Mouse (Mus musculus) CH12.LX (cell line): ENCODE measurements around the gene Gm3625. TPM values are rescaled to one million over a fixed set of nuclear protein-coding genes. Genes with fewer than 3 reads are reported as not detected.
A peak's percentile ranks its signal among the peaks of the same experiment; 100 is the strongest.

Experiments
- DNase-seq: peaks from one replicate; pipeline ENCODE4 v3.0.0-alpha.2; 2013; ENCODE audit errors: extremely low read depth
- H3K27ac ChIP-seq: 2 replicates; pipeline ENCODE4 v1.5.1; 2012; ENCODE audit warnings: low read depth, mild to moderate bottlenecking, control low read depth, moderate library complexity; ENCODE audit not compliant: insufficient read depth
- H3K27me3 ChIP-seq: replicated peaks from 2 replicates; pipeline ENCODE3; 2012; ENCODE audit warnings: inconsistent platforms
- H3K36me3 ChIP-seq, 2 experiments: replicated peaks in 1 of 2; 2 replicates each; pipeline versions ENCODE3 to v1.6.1; 2012; ENCODE audit warnings: inconsistent platforms in 1 of 2, low read length in 1 of 2, mild to moderate bottlenecking in 1 of 2, mixed read lengths in 1 of 2, moderate library complexity in 1 of 2; ENCODE audit not compliant: control insufficient read depth in 1 of 2, insufficient read depth in 1 of 2
- H3K4me1 ChIP-seq, 2 experiments: 2 replicates each; pipeline ENCODE4 v1.6.1; 2012; ENCODE audit warnings: inconsistent platforms in 1 of 2, moderate library complexity in 1 of 2; ENCODE audit not compliant: insufficient read depth in 2 of 2, control insufficient read depth in 1 of 2
- H3K4me2 ChIP-seq: 2 replicates; pipeline ENCODE4 v1.6.1; 2012; ENCODE audit warnings: low read depth, mild to moderate bottlenecking, control low read depth; ENCODE audit not compliant: poor library complexity, insufficient read depth, severe bottlenecking
- H3K4me3 ChIP-seq, 3 experiments: fragments of 150-350 bp in 1 of 3; sonication (generic) in 1 of 3; replicated peaks in 1 of 3; 2 replicates each; pipeline versions ENCODE3 to v1.5.1; 2011 to 2012; ENCODE audit warnings: low read depth in 2 of 3, low read length in 2 of 3, mild to moderate bottlenecking in 2 of 3, moderate library complexity in 2 of 3, control low read depth in 1 of 3, improper control_type of control experiment in 1 of 3, inconsistent platforms in 1 of 3, mixed read lengths in 1 of 3; ENCODE audit not compliant: poor library complexity in 1 of 3
- H3K79me2 ChIP-seq: replicated peaks from 2 replicates; pipeline ENCODE4 v1.6.1; 2012; ENCODE audit warnings: mild to moderate bottlenecking, moderate library complexity; ENCODE audit not compliant: control insufficient read depth, poor library complexity, insufficient read depth, severe bottlenecking; ENCODE audit errors: extremely low read depth
- H3K9ac ChIP-seq: 2 replicates; pipeline ENCODE4 v1.6.1; 2012; ENCODE audit warnings: low read depth, mild to moderate bottlenecking, control low read depth, moderate library complexity; ENCODE audit not compliant: insufficient read depth
- H3K9me3 ChIP-seq: replicated peaks from 2 replicates; pipeline ENCODE3; 2012; ENCODE audit warnings: low read length, inconsistent platforms, mixed read lengths
- BHLHE40 ChIP-seq: IDR thresholded peaks from 2 replicates; pipeline ENCODE4 v1.6.1; 2011; ENCODE audit warnings: mild to moderate bottlenecking, low read depth, low read length, improper control_type of control experiment
- CHD1 ChIP-seq: IDR thresholded peaks from 2 replicates; pipeline ENCODE4 v1.6.1; 2012; ENCODE audit warnings: low read depth, low read length, improper control_type of control experiment, inconsistent platforms
- CTCF ChIP-seq, 2 experiments: IDR thresholded peaks in 1 of 2; conservative IDR thresholded peaks in 1 of 2; 2 replicates each; pipeline ENCODE4 v1.5.1; 2011 to 2012; ENCODE audit warnings: low read depth in 2 of 2, low read length in 2 of 2, improper control_type of control experiment in 1 of 2, inconsistent platforms in 1 of 2, mild to moderate bottlenecking in 1 of 2, moderate library complexity in 1 of 2
- GABPA ChIP-seq: IDR thresholded peaks from 2 replicates; pipeline ENCODE4 v1.6.1; 2012; ENCODE audit warnings: low read depth, low read length, improper control_type of control experiment, inconsistent platforms; ENCODE audit not compliant: insufficient replicate concordance
- IRF4 ChIP-seq: IDR thresholded peaks from 2 replicates; pipeline ENCODE4 v1.6.1; 2014; ENCODE audit warnings: low read depth, mild to moderate bottlenecking, inconsistent platforms, low read length, improper control_type of control experiment
- JUND ChIP-seq: conservative IDR thresholded peaks from 2 replicates; pipeline ENCODE4 v1.6.1; 2011; ENCODE audit warnings: low read depth, low read length, improper control_type of control experiment
- MAFK ChIP-seq: IDR thresholded peaks from 2 replicates; pipeline ENCODE4 v1.6.1; 2011; ENCODE audit warnings: low read length, improper control_type of control experiment; ENCODE audit not compliant: insufficient replicate concordance
- MXI1 ChIP-seq: IDR thresholded peaks from 2 replicates; pipeline ENCODE4 v1.6.1; 2011; ENCODE audit warnings: mild to moderate bottlenecking, low read depth, low read length, improper control_type of control experiment
- MYC ChIP-seq: IDR thresholded peaks from 2 replicates; pipeline ENCODE4 v1.6.1; 2011; ENCODE audit warnings: low read depth, mild to moderate bottlenecking, improper control_type of control experiment, low read length
- POLR2AphosphoS2 ChIP-seq: IDR thresholded peaks from 2 replicates; pipeline ENCODE4 v1.6.1; 2011; ENCODE audit warnings: low read depth, low read length, improper control_type of control experiment
- RCOR1 ChIP-seq: conservative IDR thresholded peaks from 2 replicates; pipeline ENCODE4 v1.6.1; 2012; ENCODE audit warnings: low read depth, mild to moderate bottlenecking, inconsistent platforms, low read length, improper control_type of control experiment
- SMC3 ChIP-seq: IDR thresholded peaks from 2 replicates; pipeline ENCODE4 v1.6.1; 2011; ENCODE audit warnings: low read depth, low read length, improper control_type of control experiment
- TBP ChIP-seq: conservative IDR thresholded peaks from 2 replicates; pipeline ENCODE4 v1.6.1; 2011; ENCODE audit warnings: low read depth, low read length, improper control_type of control experiment
- TCF12 ChIP-seq: IDR thresholded peaks from 2 replicates; pipeline ENCODE4 v1.6.1; 2014; ENCODE audit warnings: low read depth, mild to moderate bottlenecking, inconsistent platforms, low read length, improper control_type of control experiment
- UBTF ChIP-seq: IDR thresholded peaks from 2 replicates; pipeline ENCODE4 v1.6.1; 2012; ENCODE audit warnings: low read depth, mild to moderate bottlenecking, inconsistent platforms, low read length, improper control_type of control experiment, moderate library complexity
- USF1 ChIP-seq: IDR thresholded peaks from 2 replicates; pipeline ENCODE4 v1.6.1; 2014; ENCODE audit warnings: low read depth, mild to moderate bottlenecking, inconsistent platforms, low read length, improper control_type of control experiment
- USF2 ChIP-seq: conservative IDR thresholded peaks from 2 replicates; pipeline ENCODE4 v1.6.1; 2011; ENCODE audit warnings: low read depth, low read length, improper control_type of control experiment
- ZKSCAN1 ChIP-seq: IDR thresholded peaks from 2 replicates; pipeline ENCODE4 v1.6.1; 2012; ENCODE audit warnings: low read depth, inconsistent platforms, low read length, improper control_type of control experiment, borderline replicate concordance
- ZMIZ1 ChIP-seq: IDR thresholded peaks from 2 replicates; pipeline ENCODE4 v1.6.1; 2012; ENCODE audit warnings: low read depth, mild to moderate bottlenecking, inconsistent platforms, low read length, improper control_type of control experiment
- ZNF384 ChIP-seq: IDR thresholded peaks from 2 replicates; pipeline ENCODE4 v1.6.1; 2012; ENCODE audit warnings: low read depth, low read length, improper control_type of control experiment, inconsistent platforms
- dilution Hi-C: fragments of 300-500 bp; cut with MboI; formaldehyde crosslinking; loops from 2 replicates; pipeline ENCODE4 v1.14.3; 2020; ENCODE audit warnings: low sequenced_read_pairs; ENCODE audit not compliant: extremely low pct_unique_long_range_greater_than_20kb, extremely low pct_ligation_motif_present
- in situ Hi-C: fragments of 300-500 bp; cut with MboI; formaldehyde crosslinking; loops from 3 replicates; pipeline ENCODE4 v1.14.3; 2019; ENCODE audit warnings: low sequenced_read_pairs, low pct_ligation_motif_present, low pct_unique_long_range_greater_than_20kb, mixed read lengths
- polyA plus RNA-seq: library from polyadenylated mRNA; unstranded; fragments of >175 nt; gene quantifications from 2 replicates; pipeline ENCODE4 v1.2.1, GENCODE M21; 2012; ENCODE audit warnings: low read depth; ENCODE audit not compliant: insufficient read length
- total RNA-seq, 2 experiments: library from RNA; depleted of rRNA; stranded (reverse); fragments of 300-350 nt in 1 of 2; fragments of >200 nt in 1 of 2; gene quantifications; 2 replicates each; pipeline ENCODE4 v1.2.3; 2012 to 2014

Gm3625 gene
- total and polyA plus RNA-seq, 3 experiments, result not detected

DNA sequence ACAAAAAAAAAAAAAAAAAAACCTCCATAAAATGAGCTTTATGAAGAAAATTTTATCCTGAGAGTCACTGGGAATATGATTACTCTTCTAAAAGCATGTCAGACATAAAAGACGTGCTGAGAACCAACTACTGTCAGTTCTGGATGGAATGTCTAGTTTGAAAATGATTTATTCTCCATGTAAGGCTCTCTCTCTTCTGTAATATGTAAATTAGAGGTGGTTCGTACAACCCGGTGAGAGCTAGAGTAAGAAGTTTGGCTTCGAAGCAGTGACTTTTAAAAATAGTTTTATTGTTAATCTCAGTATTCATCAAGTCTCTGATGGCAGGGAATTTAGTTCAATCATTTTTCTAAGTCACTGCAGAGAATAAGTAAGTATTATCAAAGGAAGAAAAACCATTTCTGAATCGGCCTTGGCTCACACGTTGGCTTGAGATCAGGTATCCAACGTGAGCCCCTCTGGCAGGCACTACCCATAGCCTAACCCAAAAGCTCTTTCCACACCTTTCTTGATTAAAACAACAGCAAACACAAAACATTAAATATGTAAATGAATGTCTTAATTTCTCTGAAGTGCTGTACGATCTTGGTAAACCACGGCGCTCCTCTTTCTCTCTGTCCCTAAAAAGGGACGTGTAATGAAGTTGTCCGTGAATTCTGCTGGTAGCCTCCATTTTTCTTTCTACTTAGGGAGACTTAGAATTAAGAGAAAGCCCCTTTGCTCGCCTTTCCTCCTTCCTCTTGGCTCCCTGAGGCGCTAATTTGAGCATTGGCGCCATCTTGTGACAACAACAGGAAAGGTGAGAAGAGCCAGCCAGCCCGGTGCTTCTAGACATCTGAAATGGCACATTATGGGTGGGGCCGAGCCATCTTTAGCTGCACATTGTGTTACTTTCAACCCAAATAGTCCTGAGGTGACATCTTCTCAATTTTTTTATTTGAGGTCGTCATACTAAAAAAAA lies 44.4 kb downstream of the Gm3625 start:
- Histone ChIP-seq H3K9ac (peak overlapping the region; percentile 63), H3K4me1 (0 out of 4 replicates have a peak, but pooled peaks cover 0 to 5% of the 10 kb centered on the region in 2 experiments), H3K4me2 (peak overlapping the region; percentile 51), H3K79me2 (no peaks in the 10 kb centered on the region), H3K9me3 (no peaks in the 10 kb centered on the region), H3K4me3 (peak overlapping the region; percentile 28 to 41 (median 38)), H3K27me3 (no peaks in the 10 kb centered on the region), H3K36me3 (no peaks in the 10 kb centered on the region), H3K27ac (no peak overlapping the region)
- no peak for TF ChIP-seq MXI1
- TF ChIP-seq CTCF (conservative IDR thresholded peaks at IDR 0.05 in 1 of 2, IDR thresholded peaks at IDR 0.05 in 1 of 2; ENCODE audit: low read depth in 2 of 2, low read length in 2 of 2), result peak; percentile 44 to 95; a peak in 3 of 4 replicates
- no peak for TF ChIP-seq MAFK
- TF ChIP-seq TBP, result no peak
- TF ChIP-seq SMC3, result peak; percentile 82
- DNase-seq, result peak; percentile 93
- dilution Hi-C loops (no loop called here), in situ Hi-C loops (loop anchor here (10.0 to 25.0 kb wide), 3 partner anchors 311 to 611 kb away; partner anchors contain the start of genes Cenpo, Dnajc27 and Ptrhd1)

DNA sequence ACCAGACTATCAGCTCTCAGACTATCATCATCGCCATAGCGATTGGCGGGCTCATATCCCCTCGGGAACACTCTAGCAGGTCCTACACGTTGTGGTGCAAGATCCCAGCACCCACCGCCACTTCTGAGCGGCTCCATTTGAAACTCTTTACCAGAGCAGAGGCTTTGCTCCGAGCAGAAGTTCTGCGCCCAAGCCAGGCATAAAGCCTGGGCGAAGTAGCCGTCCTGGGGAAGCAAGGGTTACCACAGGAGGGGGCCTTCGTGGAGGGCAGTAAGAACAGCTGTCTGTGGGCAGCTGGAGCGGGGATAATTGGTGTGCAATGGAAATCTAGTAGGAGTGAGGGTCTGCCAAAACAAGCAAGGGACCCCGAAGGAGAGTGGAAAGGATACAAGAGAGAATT lies 45.2 kb downstream of the Gm3625 start:
- Histone ChIP-seq H3K9ac (no peak overlapping the region), H3K4me2 (no peak overlapping the region), H3K4me3 (no peak overlapping the region), H3K4me1 (0 out of 4 replicates have a peak, but pooled peaks cover 0 to 5% of the 10 kb centered on the region in 2 experiments), H3K9me3 (no peaks in the 10 kb centered on the region), H3K36me3 (no peaks in the 10 kb centered on the region), H3K27ac (no peak overlapping the region), H3K27me3 (no peaks in the 10 kb centered on the region), H3K79me2 (no peaks in the 10 kb centered on the region)
- no peak for TF ChIP-seq BHLHE40
- TF ChIP-seq SMC3, result no peak
- TF ChIP-seq POLR2AphosphoS2, result no peak
- TF ChIP-seq CHD1, result no peak
- TF ChIP-seq MYC, result no peak
- TF ChIP-seq TCF12, result no peak
- TF ChIP-seq MXI1, result no peak
- no peak for TF ChIP-seq ZKSCAN1
- TF ChIP-seq RCOR1, result no peak
- TF ChIP-seq GABPA, result no peak
- no peak for TF ChIP-seq USF2
- no peak for TF ChIP-seq USF1
- no peak for TF ChIP-seq IRF4
- no peak for TF ChIP-seq JUND
- no peak for TF ChIP-seq CTCF (conservative IDR thresholded peaks at IDR 0.05 in 1 of 2, IDR thresholded peaks at IDR 0.05 in 1 of 2; ENCODE audit: low read depth in 2 of 2, low read length in 2 of 2)
- TF ChIP-seq ZMIZ1, result no peak
- no peak for TF ChIP-seq ZNF384
- no peak for TF ChIP-seq TBP
- no peak for TF ChIP-seq UBTF
- dilution Hi-C loops (no loop called here), in situ Hi-C loops (loop anchor here (10.0 to 25.0 kb wide), 3 partner anchors 310 to 610 kb away; partner anchors contain the start of genes Cenpo, Dnajc27 and Ptrhd1)
- no peak for DNase-seq
